Mouse (Mus musculus): ENCODE measurements around the gene Nrsn2. TPM values are rescaled to one million over a fixed set of nuclear protein-coding genes. Genes with fewer than 3 reads are reported as not detected.

Nrsn2 gene
- total and polyA plus RNA-seq, 2 experiments, result not detected

GRCm38 (mm10) chr2:152349842-152350540, 26.4 kb downstream of the Nrsn2 start:
- Histone ChIP-seq H3K27me3 (ENCODE audit: control insufficient read depth, insufficient read depth, low read length) (no peaks in the 10 kb centered on the region), H3K4me1 (ENCODE audit: control insufficient read depth, insufficient read depth, low read length) (peaks cover 10% of the 10 kb centered on the region; the same call in 1 of the 2 replicates), H3K79me2 (ENCODE audit: control insufficient read depth, insufficient read depth, low read length) (no peaks in the 10 kb centered on the region), H3K9ac (ENCODE audit: low read depth, low read length) (no peak overlapping the region), H3K27ac (replicated peaks; ENCODE audit: insufficient read depth, low read depth, low read length) (no peak overlapping the region), H3K4me3 (ENCODE audit: insufficient read depth, low read depth, low read length) (no peak overlapping the region), H3K36me3 (ENCODE audit: control insufficient read depth, insufficient read depth, low read length) (no peaks in the 10 kb centered on the region)
- DNase-seq (ENCODE audit: extremely low read depth, low read depth, low spot score), result peak; percentile 21
- no peak for TF ChIP-seq CTCF (IDR thresholded peaks at IDR 0.05; ENCODE audit: low read depth, low read length)
- no peak for TF ChIP-seq POLR2A (IDR thresholded peaks at IDR 0.05; ENCODE audit: extremely low read depth, insufficient read depth, low read length)
- whole genome bisulfite sequencing, result 85% methylated on average over 8 of the region's 8 CpGs

GRCm38 (mm10) chr2:152349205-152349604, 27.2 kb downstream of the Nrsn2 start:
- Histone ChIP-seq H3K36me3 (ENCODE audit: control insufficient read depth, insufficient read depth, low read length) (no peaks in the 10 kb centered on the region), H3K9ac (ENCODE audit: low read depth, low read length) (no peak overlapping the region), H3K4me1 (ENCODE audit: control insufficient read depth, insufficient read depth, low read length) (peaks cover 10% of the 10 kb centered on the region; the same call in 1 of the 2 replicates), H3K79me2 (ENCODE audit: control insufficient read depth, insufficient read depth, low read length) (no peaks in the 10 kb centered on the region), H3K4me3 (ENCODE audit: insufficient read depth, low read depth, low read length) (no peak overlapping the region), H3K27me3 (ENCODE audit: control insufficient read depth, insufficient read depth, low read length) (no peaks in the 10 kb centered on the region), H3K27ac (replicated peaks; ENCODE audit: insufficient read depth, low read depth, low read length) (no peak overlapping the region)
- TF ChIP-seq POLR2A (IDR thresholded peaks at IDR 0.05; ENCODE audit: extremely low read depth, insufficient read depth, low read length), result no peak
- TF ChIP-seq CTCF (IDR thresholded peaks at IDR 0.05; ENCODE audit: low read depth, low read length), result no peak
- DNase-seq (ENCODE audit: extremely low read depth, low read depth, low spot score), result no peak
- WGBS, result 89% methylated on average over 6 of the region's 6 CpGs

GRCm38 (mm10) chr2:152347722-152348121, 28.7 kb downstream of the Nrsn2 start:
- H3K36me3 ChIP-seq (ENCODE audit: control insufficient read depth, insufficient read depth, low read length), result no peaks in the 10 kb centered on the region
- H3K4me3 ChIP-seq (ENCODE audit: insufficient read depth, low read depth, low read length), result no peak overlapping the region
- no peak overlapping the region for H3K27ac ChIP-seq (replicated peaks; ENCODE audit: insufficient read depth, low read depth, low read length)
- no peak for DNase-seq (ENCODE audit: extremely low read depth, low read depth, low spot score)
- no peak overlapping the region for H3K9ac ChIP-seq (ENCODE audit: low read depth, low read length)
- H3K4me1 ChIP-seq (ENCODE audit: control insufficient read depth, insufficient read depth, low read length), result peaks cover 12% of the 10 kb centered on the region; the same call in 1 of the 2 replicates
- H3K27me3 ChIP-seq (ENCODE audit: control insufficient read depth, insufficient read depth, low read length), result no peaks in the 10 kb centered on the region
- 89% methylated on average over 2 of the region's 2 CpGs for WGBS
- TF ChIP-seq POLR2A (IDR thresholded peaks at IDR 0.05; ENCODE audit: extremely low read depth, insufficient read depth, low read length), result no peak
- no peak for TF ChIP-seq CTCF (IDR thresholded peaks at IDR 0.05; ENCODE audit: low read depth, low read length)
- H3K79me2 ChIP-seq (ENCODE audit: control insufficient read depth, insufficient read depth, low read length), result no peaks in the 10 kb centered on the region

GRCm38 (mm10) chr2:152346776-152347465, 29.5 kb downstream of the Nrsn2 start:
- WGBS, result 41% methylated on average over 9 of the region's 9 CpGs

GRCm38 (mm10) chr2:152345393-152345792, 31.0 kb downstream of the Nrsn2 start:
- TF ChIP-seq POLR2A (IDR thresholded peaks at IDR 0.05; ENCODE audit: extremely low read depth, insufficient read depth, low read length) (no peak), CTCF (IDR thresholded peaks at IDR 0.05; ENCODE audit: low read depth, low read length) (no peak)
- Histone ChIP-seq H3K4me3 (ENCODE audit: insufficient read depth, low read depth, low read length) (no peak overlapping the region), H3K36me3 (ENCODE audit: control insufficient read depth, insufficient read depth, low read length) (no peaks in the 10 kb centered on the region), H3K79me2 (ENCODE audit: control insufficient read depth, insufficient read depth, low read length) (no peaks in the 10 kb centered on the region), H3K27ac (replicated peaks; ENCODE audit: insufficient read depth, low read depth, low read length) (no peak overlapping the region), H3K27me3 (ENCODE audit: control insufficient read depth, insufficient read depth, low read length) (no peaks in the 10 kb centered on the region), H3K4me1 (ENCODE audit: control insufficient read depth, insufficient read depth, low read length) (peaks cover 12% of the 10 kb centered on the region; the same call in 1 of the 2 replicates), H3K9ac (ENCODE audit: low read depth, low read length) (no peak overlapping the region)
- WGBS, result 96% methylated on average over 6 of the region's 6 CpGs
- DNase-seq (ENCODE audit: extremely low read depth, low read depth, low spot score), result no peak

More at GRCm38 (mm10) chr2:152346776-152347465, 29.5 kb downstream of the Nrsn2 start:
- H3K4me1 ChIP-seq (ENCODE audit: control insufficient read depth, insufficient read depth, low read length), result peaks cover 12% of the 10 kb centered on the region; the same call in 1 of the 2 replicates
- no peak overlapping the region for H3K4me3 ChIP-seq (ENCODE audit: insufficient read depth, low read depth, low read length)
- no peak for TF ChIP-seq POLR2A (IDR thresholded peaks at IDR 0.05; ENCODE audit: extremely low read depth, insufficient read depth, low read length)
- no peaks in the 10 kb centered on the region for H3K79me2 ChIP-seq (ENCODE audit: control insufficient read depth, insufficient read depth, low read length)
- H3K36me3 ChIP-seq (ENCODE audit: control insufficient read depth, insufficient read depth, low read length), result no peaks in the 10 kb centered on the region
- peak overlapping the region; percentile 4; the same call in 1 of the 2 replicates for H3K9ac ChIP-seq (ENCODE audit: low read depth, low read length)
- no peaks in the 10 kb centered on the region for H3K27me3 ChIP-seq (ENCODE audit: control insufficient read depth, insufficient read depth, low read length)
- peak overlapping the region; percentile 53 for H3K27ac ChIP-seq (replicated peaks; ENCODE audit: insufficient read depth, low read depth, low read length)
- peak; percentile 74 for DNase-seq (ENCODE audit: extremely low read depth, low read depth, low spot score)

Data from liver, adult 2 months (tissue).